Mouse (Mus musculus): Measurements from ENCODE around the gene Rpl36a-ps1. TPM values are rescaled to one million over a fixed set of nuclear protein-coding genes. Genes with fewer than 3 reads are reported as not detected.
"Not testable (repeated sequence)": the region's sequence is repeated elsewhere in the genome, so short reads cannot be mapped to it uniquely, and the experiment has no call there.

The Rpl36a-ps1 gene
- total RNA-seq (2014; fragmentation: Nextera tagmentation) (3.0 TPM in 1 of 2 replicates, not detected in the other), total RNA-seq (2017) (27.6 and 29.2 TPM in 2 replicates), polyA plus RNA-seq (2012) (0.92 and 1.4 TPM in 2 replicates)

DNA sequence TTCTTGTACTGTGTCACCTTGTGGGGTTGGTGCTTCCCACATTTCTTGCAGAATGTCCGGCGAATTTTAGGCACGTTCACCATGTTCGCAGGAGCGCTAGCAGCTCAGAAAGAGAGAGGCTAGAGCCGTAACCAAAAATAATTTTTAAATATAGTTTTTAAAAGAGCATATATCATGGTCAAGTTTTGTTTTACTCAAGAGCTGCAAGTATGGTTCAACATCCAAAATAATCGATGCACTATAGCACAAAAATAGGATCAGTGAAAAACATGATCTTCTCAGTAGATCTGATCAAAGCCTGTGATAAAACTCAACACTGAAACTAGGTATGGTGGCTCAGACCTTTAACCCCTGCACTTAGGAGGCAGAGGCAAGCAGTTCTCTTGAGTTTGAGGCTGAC, at the start of gene Rpl36a-ps1:
Gene Rpl36a-ps1 (minus strand): TSS at position 101 of the 400 bp plus-strand sequence.
- Histone ChIP-seq H3K27me3 (ENCODE audit: insufficient read depth, low read length) (no peaks in the 10 kb centered on the region), H3K4me1 (ENCODE audit: insufficient read depth, low read depth, low read length) (no peaks in the 10 kb centered on the region), H3K9me3 (replicated peaks) (no peaks in the 10 kb centered on the region), H3K36me3 (replicated peaks) (no peaks in the 10 kb centered on the region), H3K4me3 (ENCODE audit: low read depth, low read length) (no peak within 1 kb of the TSS)
- no peak for DNase-seq (ENCODE audit: low spot score)
- ATAC-seq (ENCODE audit: extremely low read depth, insufficient number of reproducible peaks, low FRiP score, poor library complexity, severe bottlenecking) = no peak
- TF ChIP-seq POLR2AphosphoS5 (IDR thresholded peaks at IDR 0.05; ENCODE audit: insufficient replicate concordance, low read depth, low read length) (no peak), GATA2 (IDR thresholded peaks at IDR 0.05; ENCODE audit: borderline replicate concordance, low read depth, low read length) (no peak), GATA1 (IDR thresholded peaks at IDR 0.05; ENCODE audit: borderline replicate concordance, low read length) (no peak), TAL1 (conservative IDR thresholded peaks at IDR 0.05; ENCODE audit: low read depth, low read length) (no peak), CTCF (IDR thresholded peaks at IDR 0.05; ENCODE audit: low read depth, low read length) (no peak)

DNA sequence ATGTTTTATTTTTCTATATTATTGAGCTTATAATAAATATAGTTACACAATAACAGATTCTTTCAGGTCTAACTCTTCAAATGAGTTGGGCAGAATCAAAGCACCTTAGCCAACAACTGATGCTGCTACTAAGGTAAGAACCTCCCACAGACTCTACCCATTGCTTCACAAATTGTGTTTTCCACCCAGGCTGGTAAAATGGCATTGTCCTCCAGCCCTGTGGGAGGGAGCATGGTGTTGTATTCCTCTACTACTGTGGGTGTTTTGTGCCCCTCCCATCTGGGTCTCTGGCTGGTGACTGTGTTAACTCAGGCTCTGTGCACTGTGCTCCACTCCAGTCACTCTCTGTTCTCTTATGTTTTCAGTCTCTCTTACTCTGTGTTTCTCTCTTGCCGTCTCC, 49.4 kb upstream of the Rpl36a-ps1 start:
- no peak for TF ChIP-seq GATA1 (IDR thresholded peaks at IDR 0.05; ENCODE audit: borderline replicate concordance, low read length)
- TF ChIP-seq TAL1 (conservative IDR thresholded peaks at IDR 0.05; ENCODE audit: low read depth, low read length) = no peak
- Histone ChIP-seq H3K27me3 (ENCODE audit: insufficient read depth, low read length) (no peaks in the 10 kb centered on the region), H3K36me3 (replicated peaks) (peaks cover 42% of the 10 kb centered on the region), H3K9me3 (replicated peaks) (no peaks in the 10 kb centered on the region), H3K4me1 (ENCODE audit: insufficient read depth, low read depth, low read length) (peaks cover 57% of the 10 kb centered on the region), H3K4me3 (ENCODE audit: low read depth, low read length) (peak overlapping the region; percentile 95)
- ATAC-seq (ENCODE audit: extremely low read depth, insufficient number of reproducible peaks, low FRiP score, poor library complexity, severe bottlenecking) (peak; percentile 17), DNase-seq (ENCODE audit: low spot score) (peak; percentile 27)

DNA sequence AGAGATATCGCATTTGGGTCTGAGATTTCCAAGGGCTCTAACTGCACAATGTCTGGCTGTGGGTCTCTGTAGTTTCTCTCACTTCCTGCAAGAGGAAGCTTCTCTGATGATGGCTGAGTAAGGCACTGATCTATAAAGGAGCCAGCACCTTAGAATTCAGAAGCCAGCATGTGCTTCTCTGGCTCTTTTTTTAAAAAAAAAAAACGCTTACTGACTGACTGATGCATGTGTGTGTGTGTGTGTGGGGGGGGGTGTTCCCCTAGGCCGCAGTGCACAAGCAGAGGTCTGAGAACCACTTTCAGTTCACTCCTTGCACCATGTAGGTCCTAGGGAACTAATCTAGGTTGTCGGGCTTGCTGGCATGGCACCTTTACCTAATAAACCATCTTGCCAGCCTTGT, 47.3 kb upstream of the Rpl36a-ps1 start:
- H3K9me3 ChIP-seq (replicated peaks) = no peaks in the 10 kb centered on the region
- H3K36me3 ChIP-seq (replicated peaks) = peaks cover 47% of the 10 kb centered on the region
- TF ChIP-seq GATA2 (IDR thresholded peaks at IDR 0.05; ENCODE audit: borderline replicate concordance, low read depth, low read length) = no peak
- TF ChIP-seq GATA1 (IDR thresholded peaks at IDR 0.05; ENCODE audit: borderline replicate concordance, low read length) = no peak
- no peak for TF ChIP-seq CTCF (IDR thresholded peaks at IDR 0.05; ENCODE audit: low read depth, low read length)
- no peak for TF ChIP-seq POLR2AphosphoS5 (IDR thresholded peaks at IDR 0.05; ENCODE audit: insufficient replicate concordance, low read depth, low read length)
- TF ChIP-seq TAL1 (conservative IDR thresholded peaks at IDR 0.05; ENCODE audit: low read depth, low read length) = no peak
- no peaks in the 10 kb centered on the region for H3K27me3 ChIP-seq (ENCODE audit: insufficient read depth, low read length)
- DNase-seq (ENCODE audit: low spot score) (no peak), ATAC-seq (ENCODE audit: extremely low read depth, insufficient number of reproducible peaks, low FRiP score, poor library complexity, severe bottlenecking) (no peak)
- peak overlapping the region; percentile 61; the same call in 1 of the 2 replicates for H3K4me3 ChIP-seq (ENCODE audit: low read depth, low read length)
- H3K4me1 ChIP-seq (ENCODE audit: insufficient read depth, low read depth, low read length) = peaks cover 60% of the 10 kb centered on the region

DNA sequence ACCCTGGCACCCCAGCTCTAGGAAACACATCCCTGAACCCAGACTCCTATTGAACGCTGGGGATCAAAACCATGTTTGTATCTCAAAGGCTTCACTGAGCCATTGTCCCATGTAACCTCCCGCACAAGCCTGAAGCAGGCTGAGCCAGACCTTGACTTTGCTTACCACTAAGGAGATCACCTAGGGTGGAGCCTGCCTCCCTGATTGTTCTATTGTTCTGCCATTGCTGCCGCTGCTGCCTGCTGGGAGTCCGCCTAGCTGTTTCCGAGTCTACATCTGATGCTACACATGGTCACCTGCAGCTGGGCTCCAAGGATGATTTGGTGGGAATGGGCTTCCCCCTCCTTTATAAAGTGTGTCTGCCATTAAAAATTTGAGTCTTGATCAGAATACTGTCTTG, 45.2 kb upstream of the Rpl36a-ps1 start:
- not testable (repeated sequence) for ATAC-seq (ENCODE audit: extremely low read depth, insufficient number of reproducible peaks, low FRiP score, poor library complexity, severe bottlenecking); H3K4me3 ChIP-seq (ENCODE audit: low read depth, low read length); H3K27me3 ChIP-seq (ENCODE audit: insufficient read depth, low read length); DNase-seq (ENCODE audit: low spot score); H3K9me3 ChIP-seq (replicated peaks)
- peaks cover 58% of the 10 kb centered on the region for H3K36me3 ChIP-seq (replicated peaks)
- peaks cover 59% of the 10 kb centered on the region for H3K4me1 ChIP-seq (ENCODE audit: insufficient read depth, low read depth, low read length)

DNA sequence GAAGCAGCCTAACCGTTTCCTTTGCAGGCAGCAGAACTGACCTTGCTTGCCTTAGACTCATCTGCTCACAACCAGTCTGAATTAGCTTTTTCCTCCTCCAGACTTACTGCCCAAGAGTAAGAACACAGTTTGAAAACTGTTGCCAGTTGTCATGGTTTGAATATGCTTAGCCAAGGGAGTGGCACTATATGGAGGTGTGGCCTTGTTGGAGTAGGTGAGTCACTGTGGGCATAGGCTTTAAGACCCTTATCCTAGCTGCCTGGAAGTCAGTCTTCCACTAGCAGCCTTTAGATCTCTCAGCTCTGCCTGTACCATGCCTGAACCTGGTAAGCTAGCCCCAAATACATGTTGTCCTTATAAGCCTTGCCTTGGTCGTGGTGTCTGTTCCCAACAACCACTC, 43.6 kb upstream of the Rpl36a-ps1 start:
- TF ChIP-seq POLR2AphosphoS5 (IDR thresholded peaks at IDR 0.05; ENCODE audit: insufficient replicate concordance, low read depth, low read length) = no peak
- no peak for TF ChIP-seq GATA1 (IDR thresholded peaks at IDR 0.05; ENCODE audit: borderline replicate concordance, low read length)
- TF ChIP-seq GATA2 (IDR thresholded peaks at IDR 0.05; ENCODE audit: borderline replicate concordance, low read depth, low read length) = no peak
- TF ChIP-seq TAL1 (conservative IDR thresholded peaks at IDR 0.05; ENCODE audit: low read depth, low read length) = no peak
- no peak for TF ChIP-seq CTCF (IDR thresholded peaks at IDR 0.05; ENCODE audit: low read depth, low read length)
- H3K4me1 ChIP-seq (ENCODE audit: insufficient read depth, low read depth, low read length) = peaks cover 59% of the 10 kb centered on the region
- H3K27me3 ChIP-seq (ENCODE audit: insufficient read depth, low read length) = no peaks in the 10 kb centered on the region
- peaks cover 61% of the 10 kb centered on the region for H3K36me3 ChIP-seq (replicated peaks)
- ATAC-seq (ENCODE audit: extremely low read depth, insufficient number of reproducible peaks, low FRiP score, poor library complexity, severe bottlenecking) (no peak), DNase-seq (ENCODE audit: low spot score) (no peak)
- no peaks in the 10 kb centered on the region for H3K9me3 ChIP-seq (replicated peaks)
- no peak overlapping the region; the same call in 1 of the 2 replicates for H3K4me3 ChIP-seq (ENCODE audit: low read depth, low read length)

DNA sequence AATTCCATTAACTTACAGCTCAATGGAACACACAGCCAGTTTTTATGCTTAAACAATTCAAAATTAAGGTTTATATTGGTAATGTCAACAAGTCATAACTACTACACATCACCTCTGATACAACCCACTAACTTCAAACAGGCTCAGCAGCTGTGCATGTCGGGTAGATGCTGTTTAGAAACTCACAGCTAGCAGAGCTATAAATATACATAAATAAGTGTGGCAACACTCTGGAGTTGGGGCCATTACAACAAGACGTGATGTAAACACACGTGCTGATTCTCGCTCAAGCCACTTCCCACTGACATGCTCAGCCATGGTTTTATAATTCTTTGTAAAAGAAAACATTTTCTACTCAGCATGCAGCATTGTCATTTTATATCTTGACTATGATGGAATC, 41.9 kb upstream of the Rpl36a-ps1 start:
- TF ChIP-seq CTCF (IDR thresholded peaks at IDR 0.05; ENCODE audit: low read depth, low read length) = no peak
- no peak for TF ChIP-seq GATA1 (IDR thresholded peaks at IDR 0.05; ENCODE audit: borderline replicate concordance, low read length)
- TF ChIP-seq POLR2AphosphoS5 (IDR thresholded peaks at IDR 0.05; ENCODE audit: insufficient replicate concordance, low read depth, low read length) = no peak
- no peak for TF ChIP-seq GATA2 (IDR thresholded peaks at IDR 0.05; ENCODE audit: borderline replicate concordance, low read depth, low read length)
- ATAC-seq (ENCODE audit: extremely low read depth, insufficient number of reproducible peaks, low FRiP score, poor library complexity, severe bottlenecking) = no peak
- H3K4me3 ChIP-seq (ENCODE audit: low read depth, low read length) = no peak overlapping the region
- no peaks in the 10 kb centered on the region for H3K9me3 ChIP-seq (replicated peaks)
- no peaks in the 10 kb centered on the region for H3K27me3 ChIP-seq (ENCODE audit: insufficient read depth, low read length)
- H3K36me3 ChIP-seq (replicated peaks) = peaks cover 67% of the 10 kb centered on the region
- H3K4me1 ChIP-seq (ENCODE audit: insufficient read depth, low read depth, low read length) = peaks cover 49% of the 10 kb centered on the region
- DNase-seq (ENCODE audit: low spot score) = no peak

DNA sequence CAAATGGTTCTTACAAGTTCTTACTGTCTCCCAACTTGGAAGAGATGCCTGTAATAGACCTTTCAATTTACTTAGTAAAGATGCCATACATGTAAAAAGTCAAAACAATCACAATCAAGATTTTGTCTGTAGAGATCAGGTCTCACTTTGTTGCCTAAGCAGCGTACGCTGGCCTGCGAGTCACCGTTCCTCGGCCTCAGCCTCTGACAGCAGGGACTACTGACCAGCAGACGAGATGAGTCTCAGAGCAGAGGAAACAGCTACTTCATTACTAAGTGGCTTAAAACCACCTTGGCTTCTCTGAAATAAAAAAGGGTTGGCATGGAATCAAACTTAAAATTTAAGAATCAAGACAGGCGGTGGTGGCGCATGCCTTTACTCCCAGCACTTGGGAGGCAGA, 40.7 kb upstream of the Rpl36a-ps1 start:
- ATAC-seq (ENCODE audit: extremely low read depth, insufficient number of reproducible peaks, low FRiP score, poor library complexity, severe bottlenecking); H3K9me3 ChIP-seq (replicated peaks); H3K4me3 ChIP-seq (ENCODE audit: low read depth, low read length); DNase-seq (ENCODE audit: low spot score); H3K27me3 ChIP-seq (ENCODE audit: insufficient read depth, low read length): not testable (repeated sequence)
- H3K36me3 ChIP-seq (replicated peaks) = peaks cover 76% of the 10 kb centered on the region
- H3K4me1 ChIP-seq (ENCODE audit: insufficient read depth, low read depth, low read length) = peaks cover 43% of the 10 kb centered on the region
